Mouse (Mus musculus) heart, postnatal 0 days (tissue): ENCODE measurements around the gene Gm21969. TPM values are rescaled to one million over a fixed set of nuclear protein-coding genes. Genes with fewer than 3 reads are reported as not detected.

Experiments used
- ATAC-seq: fragments of 200-750 bp; cut with Nextera tagmentation; 2 replicates; pipeline ENCODE4 v1.8.0; 2017; ENCODE audit warnings: low read depth, moderate number of reproducible peaks, moderate library complexity; ENCODE audit not compliant: insufficient read depth
- DNase-seq: peaks from one replicate; pipeline ENCODE4 v3.0.0-alpha.2; 2016; ENCODE audit warnings: low spot score
- H3K27ac ChIP-seq: fragments of 300-500 bp; sonication (generic); 2 replicates; pipeline ENCODE4 v1.5.1; 2014; ENCODE audit warnings: low read depth, mild to moderate bottlenecking
- H3K27me3 ChIP-seq: fragments of 300-500 bp; sonication (generic); 2 replicates; pipeline ENCODE4 v1.6.1; 2014; ENCODE audit warnings: low read length, mixed read lengths; ENCODE audit not compliant: control insufficient read depth, insufficient read depth
- H3K36me3 ChIP-seq: fragments of 300-500 bp; sonication (generic); replicated peaks from 2 replicates; pipeline ENCODE4 v1.6.1; 2014; ENCODE audit warnings: low read length, mixed read lengths; ENCODE audit not compliant: control insufficient read depth, insufficient read depth
- H3K4me1 ChIP-seq: fragments of 300-500 bp; sonication (generic); 2 replicates; pipeline ENCODE4 v1.6.1; 2014; ENCODE audit warnings: antibody characterized with exemption; ENCODE audit not compliant: control insufficient read depth, insufficient read depth
- H3K4me2 ChIP-seq: fragments of 300-500 bp; sonication (generic); 2 replicates; pipeline ENCODE4 v1.6.1; 2014; ENCODE audit warnings: low read depth, mild to moderate bottlenecking, low read length, moderate library complexity
- H3K4me3 ChIP-seq: fragments of 300-500 bp; sonication (generic); 2 replicates; pipeline ENCODE4 v1.5.1; 2014; ENCODE audit warnings: low read depth, low read length
- H3K9ac ChIP-seq: fragments of 300-500 bp; sonication (generic); replicated peaks from 2 replicates; pipeline ENCODE4 v1.6.1; 2014; ENCODE audit warnings: low read depth, low read length, mixed read lengths
- H3K9me3 ChIP-seq: fragments of 300-500 bp; sonication (generic); replicated peaks from 2 replicates; pipeline ENCODE4 v1.6.1; 2016; ENCODE audit warnings: low read length; ENCODE audit not compliant: control insufficient read depth
- CTCF ChIP-seq: IDR thresholded peaks from 2 replicates; pipeline ENCODE4 v1.5.1; 2016; ENCODE audit warnings: antibody characterized with exemption, control low read depth, low read depth
- EP300 ChIP-seq: IDR thresholded peaks from 2 replicates; pipeline ENCODE4 v1.6.1; 2016; ENCODE audit warnings: antibody characterized with exemption, low read depth
- WGBS: fragments of 180-500 bp; shearing (Covaris S2); extraction: QIAGEN DNeasy Blood & Tissue Kit; methylation state at CpG from one replicate; pipeline ENCODE4 v1.1.7; 2014; 5-methylcytosine and 5-hydroxymethylcytosine counted together
- polyA plus RNA-seq: library from polyadenylated mRNA; unstranded; fragments of >200 nt; fragmentation: Nextera tagmentation; extraction: Ambion mirVana; gene quantifications from 2 replicates; pipeline ENCODE4 v1.2.1, GENCODE M21; 2015
- total RNA-seq: library from RNA; depleted of rRNA; stranded (reverse); fragments of >200 nt; gene quantifications from 2 replicates; pipeline ENCODE4 v1.2.3, GENCODE M21; 2014; ENCODE audit warnings: low replicate concordance

Gene Gm21969
- total and polyA plus RNA-seq, 2 experiments from 2014 or later: not detected

GRCm38 (mm10) chr4:139608975-139609374 lies 6.0 kb downstream of the Gm21969 start:
- no peak overlapping the region for H3K4me3 ChIP-seq
- no peak overlapping the region for H3K9ac ChIP-seq
- H3K27me3 ChIP-seq: no peaks in the 10 kb centered on the region
- 59% methylated on average over 4 of the region's 4 CpGs for WGBS
- H3K36me3 ChIP-seq: peaks cover 51% of the 10 kb centered on the region
- ATAC-seq (no peak), DNase-seq (no peak)
- no peak overlapping the region for H3K27ac ChIP-seq
- no peak for TF ChIP-seq CTCF
- no peak for TF ChIP-seq EP300
- H3K9me3 ChIP-seq: no peaks in the 10 kb centered on the region
- H3K4me2 ChIP-seq: no peak overlapping the region
- no peaks in the 10 kb centered on the region for H3K4me1 ChIP-seq

GRCm38 (mm10) chr4:139610954-139611353 lies 8.0 kb downstream of the Gm21969 start:
- no peak for DNase-seq
- no peak overlapping the region for H3K4me2 ChIP-seq
- ATAC-seq: no peak
- H3K9me3 ChIP-seq: no peaks in the 10 kb centered on the region
- H3K9ac ChIP-seq: no peak overlapping the region
- H3K4me1 ChIP-seq: no peaks in the 10 kb centered on the region
- WGBS: 62% methylated on average over 6 of the region's 6 CpGs
- no peaks in the 10 kb centered on the region for H3K27me3 ChIP-seq
- H3K27ac ChIP-seq: peak overlapping the region; percentile 56
- no peak overlapping the region for H3K4me3 ChIP-seq
- TF ChIP-seq EP300 (no peak), CTCF (no peak)
- H3K36me3 ChIP-seq: peaks cover 59% of the 10 kb centered on the region

GRCm38 (mm10) chr4:139611542-139611953 lies 8.6 kb downstream of the Gm21969 start:
- Histone ChIP-seq H3K4me3 (0 out of 2 replicates have a peak overlapping the region, but pooled peaks have one; percentile 10), H3K4me1 (no peaks in the 10 kb centered on the region)
- ATAC-seq: peak; percentile 74

GRCm38 (mm10) chr4:139614524-139615260 lies 11.7 kb downstream of the Gm21969 start:
- no peak for ATAC-seq
- Histone ChIP-seq H3K4me2 (no peak overlapping the region), H3K27ac (no peak overlapping the region), H3K4me1 (peaks cover 4% of the 10 kb centered on the region; the same call in 1 of the 2 replicates), H3K27me3 (no peaks in the 10 kb centered on the region), H3K4me3 (no peak overlapping the region), H3K9me3 (no peaks in the 10 kb centered on the region), H3K9ac (no peak overlapping the region), H3K36me3 (peaks cover 32% of the 10 kb centered on the region)
- WGBS: 91% methylated on average over 21 of the region's 21 CpGs
- DNase-seq: no peak
- TF ChIP-seq EP300: no peak
- no peak for TF ChIP-seq CTCF

More at GRCm38 (mm10) chr4:139611542-139611953, 8.6 kb downstream of the Gm21969 start:
- Histone ChIP-seq H3K27ac (peak overlapping the region; percentile 56), H3K4me2 (peak overlapping the region; percentile 46), H3K27me3 (no peaks in the 10 kb centered on the region), H3K9ac (no peak overlapping the region), H3K9me3 (no peaks in the 10 kb centered on the region), H3K36me3 (peaks cover 54% of the 10 kb centered on the region)
- peak; percentile 54; the same call in 1 of the 2 replicates for TF ChIP-seq EP300
- TF ChIP-seq CTCF: peak; percentile 98
- 3% methylated on average over 9 of the region's 10 CpGs for whole genome bisulfite sequencing
- peak; percentile 84 for DNase-seq

GRCm38 (mm10) chr4:139616276-139617000 lies 13.5 kb downstream of the Gm21969 start:
- peaks cover 28% of the 10 kb centered on the region for H3K36me3 ChIP-seq
- DNase-seq (peak; percentile 74), ATAC-seq (peak; percentile 83)
- 22% methylated on average over 23 of the region's 24 CpGs for WGBS
- H3K4me1 ChIP-seq: peaks cover 4% of the 10 kb centered on the region; the same call in 1 of the 2 replicates
- H3K9me3 ChIP-seq: no peaks in the 10 kb centered on the region
- peak overlapping the region; percentile 47 for H3K4me3 ChIP-seq
- H3K27me3 ChIP-seq: no peaks in the 10 kb centered on the region
- peak overlapping the region; percentile 70 for H3K27ac ChIP-seq
- peak overlapping the region; percentile 57 for H3K4me2 ChIP-seq
- TF ChIP-seq EP300: no peak
- no peak for TF ChIP-seq CTCF
- H3K9ac ChIP-seq: peak overlapping the region; percentile 38
